Mouse (Mus musculus) hindbrain, embryonic 16.5 days (tissue): ENCODE results near the gene Ripk1. TPM values are rescaled to one million over a fixed set of nuclear protein-coding genes. Genes with fewer than 3 reads are reported as not detected.

Source experiments
- ATAC-seq: fragments of 200-750 bp; cut with Nextera tagmentation; 2 replicates; pipeline ENCODE4 v1.8.0; 2017; ENCODE audit warnings: moderate TSS enrichment, moderate library complexity
- H3K27ac ChIP-seq: fragments of 300-500 bp; sonication (generic); 2 replicates; pipeline ENCODE4 v1.5.1; 2014; ENCODE audit warnings: low read depth, mild to moderate bottlenecking, control low read depth, low read length, moderate library complexity
- H3K27me3 ChIP-seq: fragments of 300-500 bp; sonication (generic); replicated peaks from 2 replicates; pipeline ENCODE4 v1.6.1; 2014; ENCODE audit warnings: low read length; ENCODE audit not compliant: control insufficient read depth, insufficient read depth
- H3K36me3 ChIP-seq: fragments of 300-500 bp; sonication (generic); 2 replicates; pipeline ENCODE4 v1.6.1; 2014; ENCODE audit warnings: mild to moderate bottlenecking, low read length, moderate library complexity, mixed read lengths; ENCODE audit not compliant: control insufficient read depth, insufficient read depth
- H3K4me1 ChIP-seq: fragments of 300-500 bp; sonication (generic); 2 replicates; pipeline ENCODE4 v1.6.1; 2014; ENCODE audit warnings: low read depth, low read length; ENCODE audit not compliant: control insufficient read depth, insufficient read depth
- H3K4me2 ChIP-seq: fragments of 300-500 bp; sonication (generic); 2 replicates; pipeline ENCODE4 v1.6.1; 2014; ENCODE audit warnings: mild to moderate bottlenecking, low read length, control low read depth, moderate library complexity
- H3K4me3 ChIP-seq: fragments of 300-500 bp; sonication (generic); 2 replicates; pipeline ENCODE4 v1.5.1; 2014; ENCODE audit warnings: mild to moderate bottlenecking, low read length, control low read depth, moderate library complexity
- H3K9ac ChIP-seq: fragments of 300-500 bp; sonication (generic); 2 replicates; pipeline ENCODE4 v1.6.1; 2014; ENCODE audit warnings: low read depth, mild to moderate bottlenecking, control low read depth, low read length, moderate library complexity
- H3K9me3 ChIP-seq: fragments of 300-500 bp; sonication (generic); 2 replicates; pipeline ENCODE4 v1.6.1; 2014; ENCODE audit warnings: mild to moderate bottlenecking, low read length, moderate library complexity; ENCODE audit not compliant: control insufficient read depth
- WGBS: fragments of 180-500 bp; shearing (Covaris S2); extraction: QIAGEN DNeasy Blood & Tissue Kit; methylation state at CpG from one replicate; pipeline ENCODE4 v1.1.7; 2014; 5-methylcytosine and 5-hydroxymethylcytosine counted together
- polyA plus RNA-seq: library from polyadenylated mRNA; unstranded; fragments of >200 nt; fragmentation: Nextera tagmentation; extraction: Ambion mirVana; gene quantifications from 2 replicates; pipeline ENCODE4 v1.2.1, GENCODE M21; 2015

Gene Ripk1
- polyA plus RNA-seq: 5.9 and 7.0 TPM in 2 replicates

DNA sequence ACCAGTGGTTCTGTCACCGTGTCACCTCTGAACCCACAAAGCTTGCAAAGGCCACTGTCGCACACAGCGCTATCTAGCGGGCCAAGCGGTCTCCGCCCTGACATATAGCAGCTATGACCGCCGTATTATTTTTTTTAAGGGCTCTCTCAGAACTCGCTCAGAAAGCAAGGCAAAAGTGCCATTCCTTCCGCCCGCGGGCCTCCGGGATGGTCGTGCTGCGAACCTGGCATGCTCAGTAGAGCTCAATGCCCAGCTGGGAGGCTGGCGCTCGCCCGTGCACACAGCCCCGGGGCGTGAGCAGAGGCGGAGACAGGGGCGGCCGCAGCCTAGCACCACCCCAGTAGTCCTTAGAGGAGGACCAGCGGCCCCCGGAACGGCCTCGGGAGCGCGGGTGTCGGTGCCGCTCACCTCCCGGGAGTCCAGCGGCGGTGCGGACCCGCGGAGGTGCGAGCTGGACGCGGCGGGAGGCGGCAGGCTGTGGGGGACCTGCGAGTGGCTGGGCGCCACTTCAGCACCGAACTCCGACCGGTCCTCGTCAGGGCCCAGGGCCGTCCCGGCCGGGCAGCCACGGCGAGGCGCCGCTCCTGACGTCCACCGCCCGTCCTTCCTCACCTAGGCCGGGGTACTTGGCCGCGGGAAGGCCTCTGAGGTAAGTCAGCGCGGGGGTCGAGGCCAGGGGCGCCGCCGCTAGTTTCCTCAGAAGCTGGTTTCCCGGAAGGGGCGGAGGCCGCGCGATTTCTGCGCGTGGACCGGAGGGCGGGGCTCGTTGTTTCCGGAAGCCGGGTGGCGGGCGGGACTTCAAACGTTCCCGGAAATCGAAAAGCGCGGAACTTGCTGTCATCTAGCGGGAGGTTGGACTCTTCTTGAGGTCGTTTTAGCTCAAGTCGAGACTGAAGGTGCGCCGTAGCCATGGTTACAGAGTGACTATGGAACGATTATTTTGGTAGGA lies at the start of gene Ripk1, which contains the start of gene Serpinb6a:
Gene Ripk1 (plus strand): TSS at position 306 of the 949 bp plus-strand sequence.
Gene Serpinb6a (minus strand): TSS at position 737 of the 949 bp plus-strand sequence.
- under 1% methylated on average over 81 of the region's 92 CpGs for WGBS
- no peaks in the 10 kb centered on the region for H3K36me3 ChIP-seq

DNA sequence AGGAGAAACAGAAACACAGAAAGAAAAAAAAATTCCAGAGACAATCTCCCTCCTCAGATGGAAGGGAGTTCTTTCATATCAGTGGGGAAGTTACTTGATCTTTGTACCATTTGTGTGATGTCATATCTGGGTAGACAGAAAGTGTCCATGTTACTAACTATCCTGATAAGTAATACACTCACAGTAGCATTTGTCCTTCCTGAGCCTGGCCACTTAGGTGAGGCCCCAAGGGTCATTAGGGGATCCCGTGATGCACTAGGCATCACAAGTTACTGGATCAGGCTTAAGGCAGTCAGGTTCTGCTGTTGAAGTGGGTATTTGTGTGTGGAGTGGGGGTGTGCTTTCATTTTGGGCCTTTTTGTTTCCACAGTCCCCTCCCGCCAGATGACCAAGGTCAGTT lies 49.2 kb upstream of the Ripk1 start:
- Histone ChIP-seq H3K4me3 (no peak overlapping the region), H3K9me3 (no peaks in the 10 kb centered on the region), H3K27me3 (no peaks in the 10 kb centered on the region), H3K4me2 (no peak overlapping the region), H3K27ac (no peak overlapping the region), H3K4me1 (no peaks in the 10 kb centered on the region), H3K36me3 (no peaks in the 10 kb centered on the region), H3K9ac (no peak overlapping the region)
- 85% methylated on average over 2 of the region's 2 CpGs for WGBS
- ATAC-seq: no peak

More for the DNA sequence above, at the start of gene Ripk1, which contains the start of gene Serpinb6a:
- H3K27ac ChIP-seq: peak within 1 kb of the TSS; percentile 91
- H3K9ac ChIP-seq: peak within 1 kb of the TSS; percentile 92
- H3K4me2 ChIP-seq: peak within 1 kb of the TSS; percentile 73
- H3K9me3 ChIP-seq: no peaks in the 10 kb centered on the region
- ATAC-seq: peak; percentile 99
- peaks cover 11% of the 10 kb centered on the region for H3K4me1 ChIP-seq
- H3K27me3 ChIP-seq: no peaks in the 10 kb centered on the region
- peak within 1 kb of the TSS; percentile 93 for H3K4me3 ChIP-seq

DNA sequence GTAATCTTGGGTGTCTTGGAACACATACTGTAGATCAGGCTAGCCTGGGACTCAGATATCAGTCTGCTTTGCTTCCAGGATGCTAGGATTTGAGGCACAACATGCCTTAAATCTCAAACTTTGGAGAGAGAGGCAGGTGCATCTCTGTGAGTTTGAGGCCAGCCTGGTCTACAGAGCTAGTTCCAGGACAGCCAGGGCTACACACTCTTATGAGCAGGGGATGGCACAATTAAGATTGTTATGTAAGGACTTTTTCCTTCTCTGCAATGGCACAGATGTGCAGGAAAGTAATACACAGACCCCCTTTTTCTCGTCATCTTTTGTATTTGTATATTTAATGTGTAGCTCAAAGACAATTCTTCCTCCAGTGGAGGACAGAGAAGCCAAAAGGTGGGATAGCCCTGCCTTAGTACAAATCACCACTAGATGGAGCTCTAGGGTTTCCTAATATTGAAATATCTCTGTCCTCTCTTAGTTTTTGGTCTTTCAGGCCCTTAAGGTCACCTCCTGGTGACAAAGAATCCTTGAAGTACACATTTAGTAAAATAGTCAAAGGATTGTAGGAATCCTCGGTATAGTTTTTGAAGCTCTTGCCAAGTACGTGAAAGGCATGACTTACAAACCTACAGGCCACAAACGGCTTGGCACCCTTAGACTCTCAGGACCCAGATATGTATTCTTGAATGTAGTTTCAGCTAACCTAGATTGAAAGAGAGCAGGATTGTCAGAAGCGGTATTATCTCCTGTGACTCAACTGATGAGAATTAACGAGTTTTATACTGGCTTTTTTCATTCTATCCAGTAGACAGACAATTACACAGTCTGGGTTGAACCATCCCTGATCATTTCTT lies 45.4 kb upstream of the Ripk1 start:
- Histone ChIP-seq H3K27me3 (no peaks in the 10 kb centered on the region), H3K27ac (no peak overlapping the region), H3K9ac (no peak overlapping the region), H3K4me2 (no peak overlapping the region), H3K36me3 (no peaks in the 10 kb centered on the region), H3K4me1 (no peaks in the 10 kb centered on the region), H3K4me3 (no peak overlapping the region), H3K9me3 (no peaks in the 10 kb centered on the region)
- 34% methylated on average over 6 of the region's 6 CpGs for WGBS
- ATAC-seq: peak; percentile 81; the same call in 1 of the 2 replicates

DNA sequence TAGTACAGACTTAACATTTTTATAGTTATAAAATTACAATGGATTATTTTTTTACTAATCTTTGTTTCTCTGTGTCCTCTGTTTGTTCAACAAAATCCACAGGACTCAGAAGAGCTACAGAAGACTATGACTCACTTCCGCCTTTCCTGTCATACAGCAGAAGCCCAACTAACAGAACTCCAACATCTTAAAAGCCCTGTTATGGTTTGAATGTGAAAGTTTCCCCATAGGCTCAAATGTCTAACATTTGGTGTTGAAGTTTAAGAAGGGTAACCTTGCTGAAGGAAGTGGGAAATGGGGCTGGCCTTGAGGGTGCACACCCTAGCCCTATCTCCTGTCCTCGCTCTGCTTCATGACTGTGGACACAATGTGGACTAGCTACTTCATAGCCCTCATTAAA lies 42.4 kb upstream of the Ripk1 start:
- no peak overlapping the region for H3K9ac ChIP-seq
- ATAC-seq: no peak
- peaks cover 2% of the 10 kb centered on the region; the same call in 1 of the 2 replicates for H3K4me1 ChIP-seq
- H3K27ac ChIP-seq: no peak overlapping the region
- H3K4me2 ChIP-seq: no peak overlapping the region
- no peaks in the 10 kb centered on the region for H3K27me3 ChIP-seq
- no peaks in the 10 kb centered on the region for H3K36me3 ChIP-seq
- 93% methylated on average over 2 of the region's 2 CpGs for WGBS
- no peak overlapping the region for H3K4me3 ChIP-seq
- H3K9me3 ChIP-seq: no peaks in the 10 kb centered on the region

- Histone ChIP-seq H3K4me2 (peak within 1 kb of the TSS; percentile 77), H3K9me3 (no peaks in the 10 kb centered on the region), H3K27me3 (no peaks in the 10 kb centered on the region), H3K4me3 (peak within 1 kb of the TSS; percentile 54), H3K36me3 (no peaks in the 10 kb centered on the region), H3K4me1 (peaks cover 2% of the 10 kb centered on the region; the same call in 1 of the 2 replicates), H3K9ac (peak within 1 kb of the TSS; percentile 66), H3K27ac (peak within 1 kb of the TSS; percentile 81)
- ATAC-seq: peak; percentile 95
- 3% methylated on average over 22 of the region's 22 CpGs for WGBS
These were observed 37.7 kb upstream of the Ripk1 start, which contains the start of gene Nqo2 for GRCm38 (mm10) chr13:33964206-33965046. Gene Nqo2 (plus strand): TSS chr13:33964687.

- WGBS: 25% methylated on average over 14 of the region's 14 CpGs
- H3K4me2 ChIP-seq: peak overlapping the region; percentile 77
- ATAC-seq: 0 out of 2 replicates have a peak, but pooled peaks have one; percentile 7
- peak overlapping the region; percentile 66 for H3K9ac ChIP-seq
- H3K27me3 ChIP-seq: no peaks in the 10 kb centered on the region
- H3K4me1 ChIP-seq: peaks cover 2% of the 10 kb centered on the region; the same call in 1 of the 2 replicates
- peak overlapping the region; percentile 81 for H3K27ac ChIP-seq
- no peaks in the 10 kb centered on the region for H3K9me3 ChIP-seq
- no peaks in the 10 kb centered on the region for H3K36me3 ChIP-seq
- peak overlapping the region; percentile 54 for H3K4me3 ChIP-seq
These were observed 36.8 kb upstream of the Ripk1 start for GRCm38 (mm10) chr13:33965056-33966024.

- Histone ChIP-seq H3K27me3 (no peaks in the 10 kb centered on the region), H3K36me3 (no peaks in the 10 kb centered on the region), H3K9me3 (no peaks in the 10 kb centered on the region), H3K4me2 (no peak overlapping the region), H3K9ac (no peak overlapping the region), H3K27ac (no peak overlapping the region), H3K4me3 (no peak overlapping the region), H3K4me1 (peaks cover 2% of the 10 kb centered on the region; the same call in 1 of the 2 replicates)
- 80% methylated on average over 4 of the region's 4 CpGs for WGBS
- ATAC-seq: no peak
These were observed 36.1 kb upstream of the Ripk1 start for GRCm38 (mm10) chr13:33966025-33966412.
